Mouse (Mus musculus) embryo, embryonic 10 days (tissue): ENCODE results near the gene Pex14.

Experiments used
- DNase-seq: peaks from one replicate; pipeline ENCODE4 v3.0.0-alpha.2; 2015; ENCODE audit warnings: low spot score

Pex14 gene

GRCm38 (mm10) chr4:148985541-148986476 is 113.9 kb downstream of the Pex14 start:
- DNase-seq = peak; percentile 71

GRCm38 (mm10) chr4:148984701-148985540 is 114.8 kb downstream of the Pex14 start:
- peak; percentile 48 for DNase-seq

GRCm38 (mm10) chr4:148982274-148982673 is 117.4 kb downstream of the Pex14 start:
- DNase-seq = no peak

- DNase-seq = no peak
These were observed 119.8 kb downstream of the Pex14 start for GRCm38 (mm10) chr4:148979837-148980236.

GRCm38 (mm10) chr4:148978926-148979325 is 120.8 kb downstream of the Pex14 start:
- DNase-seq = no peak

- DNase-seq = peak; percentile 47
These were observed 121.3 kb downstream of the Pex14 start for GRCm38 (mm10) chr4:148978221-148978855.

- DNase-seq = no peak
These were observed 124.8 kb downstream of the Pex14 start for GRCm38 (mm10) chr4:148974833-148975232.

GRCm38 (mm10) chr4:148973387-148973786 is 126.3 kb downstream of the Pex14 start:
- no peak for DNase-seq

- DNase-seq = no peak
These were observed 127.0 kb downstream of the Pex14 start for GRCm38 (mm10) chr4:148972707-148973106.

GRCm38 (mm10) chr4:148971613-148972242 is 127.9 kb downstream of the Pex14 start:
- no peak for DNase-seq

- no peak for DNase-seq
These were observed 128.9 kb downstream of the Pex14 start for GRCm38 (mm10) chr4:148970742-148971141.

- no peak for DNase-seq
These were observed 130.1 kb downstream of the Pex14 start for GRCm38 (mm10) chr4:148969610-148970009.

- DNase-seq = no peak
These were observed 130.8 kb downstream of the Pex14 start for GRCm38 (mm10) chr4:148968859-148969258.

GRCm38 (mm10) chr4:148966132-148966531 is 133.5 kb downstream of the Pex14 start:
- DNase-seq = no peak

- DNase-seq = no peak
These were observed 134.9 kb downstream of the Pex14 start for GRCm38 (mm10) chr4:148964541-148965310.

- no peak for DNase-seq
These were observed 137.6 kb downstream of the Pex14 start for GRCm38 (mm10) chr4:148962096-148962495.

GRCm38 (mm10) chr4:148961081-148961480 is 138.6 kb downstream of the Pex14 start:
- DNase-seq = no peak

- DNase-seq = no peak
These were observed 139.7 kb downstream of the Pex14 start for GRCm38 (mm10) chr4:148960011-148960410.

GRCm38 (mm10) chr4:148955131-148955813 is 144.4 kb downstream of the Pex14 start:
- DNase-seq = no peak
